Mouse (Mus musculus) common myeloid progenitor, adult 5-6 weeks (primary cell): ENCODE data around the gene Spr. TPM values are rescaled to one million over a fixed set of nuclear protein-coding genes. Genes with fewer than 3 reads are reported as not detected.
A peak's percentile ranks its signal among the peaks of the same experiment; 100 is the strongest.
"Not testable (repeated sequence)": the region's sequence is repeated elsewhere in the genome, so short reads cannot be mapped to it uniquely, and the experiment has no call there.

Experiments
- ATAC-seq: replicated peaks from 2 replicates; pipeline ENCODE4 v1.8.0; 2016; ENCODE audit warnings: low read depth, mild to moderate bottlenecking, moderate TSS enrichment, inconsistent platforms; ENCODE audit not compliant: poor library complexity, severe bottlenecking
- total RNA-seq: library from RNA; stranded (forward); fragments of 200-1000, 187-1606 nt; gene quantifications from 2 replicates; pipeline ENCODE4 v1.2.3, GENCODE M21; 2017

Spr gene
- total RNA-seq = 23.2 and 35.7 TPM in 2 replicates

- ATAC-seq = peak; percentile 76
These were observed at the start of gene Spr for GRCm38 (mm10) chr6:85137217-85138035. TSS of gene Spr (minus strand) at chr6:85137766.

- no peak for ATAC-seq
These were observed 49.1 kb upstream of the Spr start for GRCm38 (mm10) chr6:85186744-85187059.

GRCm38 (mm10) chr6:85186033-85186743 is 48.6 kb upstream of the Spr start:
- ATAC-seq = no peak

GRCm38 (mm10) chr6:85183951-85184350 is 46.4 kb upstream of the Spr start:
- no peak for ATAC-seq

GRCm38 (mm10) chr6:85180036-85180435 is 42.5 kb upstream of the Spr start:
- no peak for ATAC-seq

- ATAC-seq = no peak
These were observed 42.0 kb upstream of the Spr start for GRCm38 (mm10) chr6:85179569-85179968.

- ATAC-seq = no peak
These were observed 27.9 kb upstream of the Spr start for GRCm38 (mm10) chr6:85165440-85165921.

GRCm38 (mm10) chr6:85160201-85160923 is 22.8 kb upstream of the Spr start:
- ATAC-seq = peak; percentile 80

- ATAC-seq = peak; percentile 74
These were observed 21.7 kb upstream of the Spr start for GRCm38 (mm10) chr6:85159092-85159760.

- not testable (repeated sequence) for ATAC-seq
These were observed 20.7 kb upstream of the Spr start for GRCm38 (mm10) chr6:85158040-85158804.

- not testable (repeated sequence) for ATAC-seq
These were observed 19.0 kb upstream of the Spr start for GRCm38 (mm10) chr6:85156551-85156950.

GRCm38 (mm10) chr6:85154861-85155528 is 17.4 kb upstream of the Spr start:
- 0 out of 2 replicates have a peak, but pooled peaks have one; percentile 37 for ATAC-seq

GRCm38 (mm10) chr6:85153970-85154540 is 16.5 kb upstream of the Spr start:
- peak; percentile 97 for ATAC-seq

- ATAC-seq = no peak
These were observed 12.8 kb upstream of the Spr start for GRCm38 (mm10) chr6:85150386-85150785.

GRCm38 (mm10) chr6:85147636-85148035 is 10.1 kb upstream of the Spr start:
- no peak for ATAC-seq

GRCm38 (mm10) chr6:85144466-85144865 is 6.9 kb upstream of the Spr start:
- ATAC-seq = no peak

- peak; percentile 46 for ATAC-seq
These were observed 3.4 kb upstream of the Spr start for GRCm38 (mm10) chr6:85141013-85141412.

GRCm38 (mm10) chr6:85139534-85139933 is 2.0 kb upstream of the Spr start:
- no peak for ATAC-seq
